Mouse (Mus musculus) left cerebral cortex, adult 18-20 months (tissue): ENCODE measurements around the gene Rexo1. TPM values are rescaled to one million over a fixed set of nuclear protein-coding genes. Genes with fewer than 3 reads are reported as not detected.
A peak's percentile ranks its signal among the peaks of the same experiment; 100 is the strongest.

ENCODE experiments used
- DNase-seq, 2 experiments: peaks; one replicate each; pipeline ENCODE4 v3.0.0; 2021 to 2022; ENCODE audit warnings: low spot score in 2 of 2, mixed read lengths in 1 of 2
- total RNA-seq, 2 experiments: library from RNA; stranded (reverse); gene quantifications; 2 replicates each; pipeline ENCODE4 v1.2.3; 2021

Rexo1 gene
- total RNA-seq, 2 experiments from 2014 or later: 41.4 to 42.3 TPM

DNA sequence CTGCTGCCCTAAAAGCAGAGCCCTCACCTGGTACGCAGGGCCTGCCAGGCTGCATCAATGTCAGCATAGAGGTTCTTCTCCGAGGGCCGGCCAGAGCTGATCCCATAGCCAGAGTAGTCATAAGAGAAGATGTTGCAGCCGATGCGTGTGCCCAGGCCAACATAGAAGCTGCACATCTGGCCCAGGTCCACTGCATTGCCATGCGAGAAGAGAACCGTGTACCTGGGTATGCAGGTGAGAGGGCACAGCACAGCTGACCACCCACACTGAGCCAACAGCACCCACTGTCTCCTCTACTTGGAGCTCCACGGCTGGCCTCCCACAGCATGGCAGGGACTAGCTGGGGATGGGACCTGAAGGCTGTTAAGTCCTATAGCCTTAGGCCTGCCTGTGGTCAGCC is 24.2 kb upstream of the Rexo1 start:
- no peak for DNase-seq

GRCm38 (mm10) chr10:80584642-80585552 is 23.5 kb upstream of the Rexo1 start:
- no peak for DNase-seq

DNA sequence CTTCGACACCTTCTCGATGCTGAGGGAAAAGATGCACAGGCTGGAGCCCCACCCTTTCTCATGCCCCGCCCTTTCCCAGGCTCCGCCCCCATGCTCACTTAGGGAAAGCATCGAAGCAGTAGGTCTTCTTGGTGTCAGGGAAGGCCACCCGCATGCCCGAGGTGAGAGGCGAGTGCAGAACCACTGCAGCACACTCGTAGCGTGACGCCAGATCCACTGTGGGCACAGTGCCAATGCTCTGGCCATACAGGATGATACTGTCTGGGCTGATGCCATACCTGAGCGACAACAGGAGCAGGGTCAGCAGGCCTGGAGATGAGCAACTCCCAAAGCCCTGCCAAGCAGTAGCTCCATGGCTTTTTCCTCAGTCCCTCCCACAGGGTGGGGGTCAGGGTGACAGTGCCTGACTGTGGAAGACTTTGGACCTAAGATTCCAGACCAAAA is 22.7 kb upstream of the Rexo1 start:
- no peak for DNase-seq

GRCm38 (mm10) chr10:80583047-80583446 is 21.7 kb upstream of the Rexo1 start:
- no peak for DNase-seq

DNA sequence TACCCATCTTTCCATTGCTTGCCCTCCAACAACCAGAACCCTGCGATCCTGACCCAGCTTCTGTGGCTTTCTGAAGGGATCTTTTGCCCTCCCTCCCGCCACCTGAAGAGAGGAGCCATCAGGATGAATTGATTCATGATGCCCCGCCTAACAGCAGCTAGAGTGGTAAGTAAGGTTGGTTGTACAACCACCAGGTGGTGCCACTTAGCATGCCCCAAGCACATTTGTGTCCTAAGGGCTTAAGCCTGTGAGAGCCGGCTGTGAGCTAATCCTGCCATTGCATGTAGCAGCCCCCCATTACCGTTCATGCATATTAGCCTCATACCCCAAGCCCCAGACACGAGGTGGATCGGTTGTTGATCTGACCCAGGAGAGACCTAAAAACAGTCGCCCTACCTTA is 17.6 kb upstream of the Rexo1 start:
- peak in 1 of 2 experiments; percentile 41 for DNase-seq

GRCm38 (mm10) chr10:80578131-80578750 is 16.9 kb upstream of the Rexo1 start:
- DNase-seq: peak; percentile 56 to 69

- peak; percentile 91 to 95 for DNase-seq
Observed at GRCm38 (mm10) chr10:80577195-80578130, 16.1 kb upstream of the Rexo1 start, which contains the start of gene Klf16. TSS of gene Klf16 (minus strand) at chr10:80577321.

- DNase-seq: peak; percentile 61 to 63
Observed at GRCm38 (mm10) chr10:80576351-80577194, 15.2 kb upstream of the Rexo1 start.

- DNase-seq: no peak
Observed at GRCm38 (mm10) chr10:80575925-80576324, 14.6 kb upstream of the Rexo1 start.

- DNase-seq: no peak
Observed at GRCm38 (mm10) chr10:80574896-80575295, 13.5 kb upstream of the Rexo1 start.

DNA sequence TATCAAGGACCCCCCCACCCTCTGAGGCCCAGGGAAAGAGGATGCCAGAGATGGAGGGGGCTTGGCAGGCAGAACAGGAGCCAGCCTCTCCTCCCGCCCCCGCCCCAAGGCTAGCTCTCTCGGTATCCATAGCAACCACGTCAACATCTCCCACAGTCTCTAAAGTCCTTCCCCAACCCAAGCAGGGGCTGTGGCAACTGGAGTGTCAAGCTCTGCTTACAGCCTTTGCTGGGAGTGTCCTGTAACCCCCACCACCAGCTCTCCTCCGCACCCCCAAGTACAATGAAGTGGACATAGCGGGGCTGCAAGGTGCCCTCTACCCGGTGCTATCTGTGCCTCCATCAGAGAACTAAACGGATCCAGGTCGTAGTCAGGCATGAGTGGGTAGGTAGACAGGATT is 12.6 kb upstream of the Rexo1 start:
- DNase-seq: peak; percentile 47 to 63

GRCm38 (mm10) chr10:80572477-80572876 is 11.1 kb upstream of the Rexo1 start:
- DNase-seq: no peak

DNA sequence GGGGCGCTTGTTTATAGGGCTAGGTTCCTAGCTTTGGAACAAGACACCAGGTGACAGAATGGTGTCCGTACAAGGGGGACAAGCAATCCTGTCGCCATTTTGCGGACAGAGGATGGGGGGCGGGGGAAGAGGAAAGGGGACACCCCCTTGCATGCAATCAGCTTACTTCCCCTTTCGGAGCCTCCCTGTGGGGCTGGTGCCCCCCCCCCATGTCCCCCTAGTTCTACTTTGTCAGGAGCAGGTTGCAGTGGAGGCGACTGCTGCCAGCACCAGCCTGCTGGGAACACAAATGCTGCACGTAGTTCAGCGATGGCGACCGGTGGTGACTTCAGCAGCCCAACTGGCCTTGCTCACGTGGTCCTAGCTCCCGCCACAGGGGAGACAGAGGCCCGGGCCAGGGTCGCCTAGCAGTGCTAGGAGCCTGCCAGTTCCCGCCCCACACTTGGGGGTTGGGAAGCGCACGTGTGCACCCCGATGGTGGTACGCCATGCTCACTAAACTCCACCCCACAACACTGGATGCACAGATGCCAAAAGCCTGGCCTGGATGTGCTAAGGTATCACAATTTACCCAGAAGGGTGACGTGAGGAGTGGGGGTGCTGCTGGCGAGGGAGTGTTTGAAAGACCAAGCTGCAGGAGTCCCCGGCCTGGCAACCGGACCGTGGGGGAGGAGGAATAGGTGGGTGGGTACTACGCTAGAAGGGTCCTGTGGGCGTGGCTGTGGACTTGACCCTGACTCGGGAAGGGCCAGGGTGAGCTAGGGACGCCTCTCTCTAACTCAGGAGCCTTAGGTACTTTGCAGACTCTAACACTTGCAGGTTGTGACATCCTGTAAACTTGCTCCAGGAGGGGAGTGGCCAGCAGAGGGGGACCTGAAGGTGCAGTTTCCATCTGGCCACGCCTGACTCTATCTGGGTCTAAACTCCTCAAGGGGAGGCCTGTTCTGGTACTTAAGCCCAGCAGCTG is 9.8 kb upstream of the Rexo1 start:
- DNase-seq: no peak

- DNase-seq: no peak
Observed at GRCm38 (mm10) chr10:80570419-80570818, 9.1 kb upstream of the Rexo1 start.

GRCm38 (mm10) chr10:80569664-80570066 is 8.3 kb upstream of the Rexo1 start:
- DNase-seq: no peak

DNA sequence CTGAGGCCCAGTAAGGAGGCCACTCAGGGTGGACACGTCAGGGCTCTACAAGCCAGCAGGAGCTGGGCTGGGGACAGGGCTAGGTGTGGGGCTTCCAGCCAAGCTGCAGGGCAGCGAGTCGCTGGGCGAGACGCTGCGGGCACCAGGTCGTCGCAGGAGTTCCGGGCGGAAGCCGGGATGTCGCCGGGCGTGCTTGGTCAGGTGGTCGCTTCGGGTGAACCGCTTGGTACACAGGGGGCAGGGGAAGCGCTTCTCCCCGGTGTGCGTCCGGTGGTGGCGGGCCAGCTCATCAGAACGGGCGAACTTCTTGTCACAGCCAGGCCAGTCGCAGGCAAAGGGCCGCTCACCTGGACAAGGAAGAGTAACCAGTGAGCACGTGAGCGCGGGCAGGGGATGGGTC is 7.5 kb upstream of the Rexo1 start:
- no peak for DNase-seq

GRCm38 (mm10) chr10:80566375-80567092 is 5.2 kb upstream of the Rexo1 start:
- peak; percentile 91 to 98 for DNase-seq

- DNase-seq: no peak
Observed at GRCm38 (mm10) chr10:80560621-80561020, 739 bp downstream of the Rexo1 start.
